Mouse (Mus musculus) midbrain, postnatal 0 days (tissue): ENCODE measurements around the gene Pdx1. TPM values are rescaled to one million over a fixed set of nuclear protein-coding genes. Genes with fewer than 3 reads are reported as not detected.

Experiments
- ATAC-seq: fragments of 200-750 bp; cut with Nextera tagmentation; 2 replicates; pipeline ENCODE4 v1.8.0; 2017; ENCODE audit warnings: moderate number of reproducible peaks, mild to moderate bottlenecking, moderate TSS enrichment, moderate library complexity; ENCODE audit not compliant: low FRiP score
- DNase-seq: peaks from one replicate; pipeline ENCODE4 v3.0.0-alpha.2; 2015; ENCODE audit warnings: low spot score
- H3K27ac ChIP-seq: fragments of 300-500 bp; sonication (generic); 2 replicates; pipeline ENCODE4 v1.5.1; 2014; ENCODE audit warnings: low read depth, mild to moderate bottlenecking, low read length, mixed read lengths
- H3K27me3 ChIP-seq: fragments of 300-500 bp; sonication (generic); 2 replicates; pipeline ENCODE4 v1.6.1; 2014; ENCODE audit warnings: low read length, control low read depth, mixed read lengths; ENCODE audit not compliant: insufficient read depth
- H3K36me3 ChIP-seq: fragments of 300-500 bp; sonication (generic); 2 replicates; pipeline ENCODE4 v1.6.1; 2014; ENCODE audit warnings: low read length, control low read depth, mixed read lengths; ENCODE audit not compliant: insufficient read depth
- H3K4me1 ChIP-seq: fragments of 300-500 bp; sonication (generic); 2 replicates; pipeline ENCODE4 v1.6.1; 2014; ENCODE audit warnings: mild to moderate bottlenecking, control low read depth, antibody characterized with exemption, low read length, mixed read lengths; ENCODE audit not compliant: insufficient read depth
- H3K4me2 ChIP-seq: fragments of 300-500 bp; sonication (generic); 2 replicates; pipeline ENCODE4 v1.6.1; 2014; ENCODE audit warnings: low read depth, mild to moderate bottlenecking, low read length, mixed read lengths; ENCODE audit not compliant: poor library complexity, severe bottlenecking
- H3K4me3 ChIP-seq: fragments of 300-500 bp; sonication (generic); 2 replicates; pipeline ENCODE4 v1.5.1; 2014; ENCODE audit warnings: low read depth, mild to moderate bottlenecking, low read length, moderate library complexity
- H3K9ac ChIP-seq: fragments of 300-500 bp; sonication (generic); replicated peaks from 2 replicates; pipeline ENCODE4 v1.6.1; 2014; ENCODE audit warnings: mild to moderate bottlenecking, low read length, moderate library complexity, mixed read lengths; ENCODE audit not compliant: poor library complexity, severe bottlenecking
- H3K9me3 ChIP-seq: fragments of 300-500 bp; sonication (generic); 2 replicates; pipeline ENCODE4 v1.6.1; 2016; ENCODE audit warnings: low read length, control low read depth
- CTCF ChIP-seq: IDR thresholded peaks from 2 replicates; pipeline ENCODE4 v1.5.1; 2016; ENCODE audit warnings: antibody characterized with exemption, mild to moderate bottlenecking
- WGBS: fragments of 180-500 bp; shearing (Covaris S2); extraction: QIAGEN DNeasy Blood & Tissue Kit; methylation state at CpG from one replicate; pipeline ENCODE4 v1.1.7; 2014; 5-methylcytosine and 5-hydroxymethylcytosine counted together
- polyA plus RNA-seq: library from polyadenylated mRNA; unstranded; fragments of >200 nt; fragmentation: Nextera tagmentation; extraction: Ambion mirVana; gene quantifications from 2 replicates; pipeline ENCODE4 v1.2.1, GENCODE M21; 2015
- total RNA-seq: library from RNA; depleted of rRNA; stranded (reverse); fragments of >200 nt; gene quantifications from 2 replicates; pipeline ENCODE4 v1.2.3, GENCODE M21; 2014

The Pdx1 gene
- total and polyA plus RNA-seq, 2 experiments from 2014 or later, result not detected

- no peaks in the 10 kb centered on the region for H3K36me3 ChIP-seq
- H3K27me3 ChIP-seq, result peaks cover 95% of the 10 kb centered on the region
- no peak overlapping the region for H3K27ac ChIP-seq
- under 1% methylated on average over 27 of the region's 27 CpGs for WGBS
- DNase-seq (no peak), ATAC-seq (no peak)
- TF ChIP-seq CTCF, result no peak
- H3K4me2 ChIP-seq, result no peak overlapping the region
- H3K9me3 ChIP-seq, result no peaks in the 10 kb centered on the region
- no peak overlapping the region for H3K4me3 ChIP-seq
- H3K4me1 ChIP-seq, result no peaks in the 10 kb centered on the region
- no peak overlapping the region for H3K9ac ChIP-seq
These were observed 43.3 kb downstream of the Pdx1 start for GRCm38 (mm10) chr5:147312830-147313685.

GRCm38 (mm10) chr5:147314646-147315431 lies 45.1 kb downstream of the Pdx1 start:
- Histone ChIP-seq H3K27me3 (peaks cover 89% of the 10 kb centered on the region), H3K4me1 (no peaks in the 10 kb centered on the region), H3K9me3 (no peaks in the 10 kb centered on the region), H3K4me3 (peak overlapping the region; percentile 9; the same call in 1 of the 2 replicates), H3K4me2 (peak overlapping the region; percentile 22; the same call in 1 of the 2 replicates), H3K36me3 (no peaks in the 10 kb centered on the region), H3K9ac (no peak overlapping the region), H3K27ac (no peak overlapping the region)
- under 1% methylated on average over 39 of the region's 39 CpGs for WGBS
- DNase-seq (no peak), ATAC-seq (no peak)
- no peak for TF ChIP-seq CTCF

- TF ChIP-seq CTCF, result no peak
- no peak for DNase-seq
- Histone ChIP-seq H3K9ac (no peak overlapping the region), H3K4me2 (no peak overlapping the region), H3K4me3 (peak overlapping the region; percentile 9; the same call in 1 of the 2 replicates), H3K4me1 (no peaks in the 10 kb centered on the region), H3K9me3 (no peaks in the 10 kb centered on the region), H3K27me3 (peaks cover 82% of the 10 kb centered on the region), H3K27ac (no peak overlapping the region), H3K36me3 (no peaks in the 10 kb centered on the region)
- under 1% methylated on average over 25 of the region's 25 CpGs for WGBS
- no peak for ATAC-seq
These were observed 45.8 kb downstream of the Pdx1 start for GRCm38 (mm10) chr5:147315432-147316075.

- peaks cover 69% of the 10 kb centered on the region for H3K27me3 ChIP-seq
- no peaks in the 10 kb centered on the region for H3K36me3 ChIP-seq
- H3K4me1 ChIP-seq, result no peaks in the 10 kb centered on the region
- WGBS, result 5% methylated on average over 7 of the region's 7 CpGs
- no peak for TF ChIP-seq CTCF
- no peak overlapping the region for H3K27ac ChIP-seq
- H3K4me3 ChIP-seq, result no peak overlapping the region
- H3K9ac ChIP-seq, result no peak overlapping the region
- ATAC-seq, result no peak
- no peak overlapping the region for H3K4me2 ChIP-seq
- no peak for DNase-seq
- H3K9me3 ChIP-seq, result no peaks in the 10 kb centered on the region
These were observed 47.6 kb downstream of the Pdx1 start for GRCm38 (mm10) chr5:147317321-147317720.

- 26% methylated on average over 7 of the region's 7 CpGs for WGBS
- Histone ChIP-seq H3K4me3 (no peak overlapping the region), H3K4me1 (no peaks in the 10 kb centered on the region), H3K36me3 (no peaks in the 10 kb centered on the region), H3K4me2 (no peak overlapping the region), H3K9ac (no peak overlapping the region), H3K9me3 (no peaks in the 10 kb centered on the region), H3K27me3 (peaks cover 69% of the 10 kb centered on the region), H3K27ac (no peak overlapping the region)
- TF ChIP-seq CTCF, result peak; percentile 15; the same call in 1 of the 2 replicates
- DNase-seq, result no peak
- ATAC-seq, result no peak
These were observed 48.2 kb downstream of the Pdx1 start for GRCm38 (mm10) chr5:147317991-147318390.
